Mouse (Mus musculus): ENCODE data around the gene Lca5l. TPM values are rescaled to one million over a fixed set of nuclear protein-coding genes. Genes with fewer than 3 reads are reported as not detected.

Gene Lca5l
- polyA plus RNA-seq, 1 experiment from 2014 or later, result 1.8 TPM

Other genes starting within 250 kb of the Lca5l start
- 58.0 and 58.5 TPM in 2 replicates for gene Psmg1, start 201.3 kb downstream of the Lca5l start, polyA plus RNA-seq (2015; fragmentation: Nextera tagmentation; extraction: Ambion mirVana)
- gene Brwd1, start 109.7 kb downstream of the Lca5l start, polyA plus RNA-seq (2015; fragmentation: Nextera tagmentation; extraction: Ambion mirVana), result 287 and 303 TPM in 2 replicates
- gene Hmgn1, start 64.5 kb downstream of the Lca5l start, polyA plus RNA-seq (2015; fragmentation: Nextera tagmentation; extraction: Ambion mirVana), result 509 and 559 TPM in 2 replicates
- 167 and 171 TPM in 2 replicates for gene Wrb, start 46.9 kb downstream of the Lca5l start, polyA plus RNA-seq (2015; fragmentation: Nextera tagmentation; extraction: Ambion mirVana)
- 1.3 and 1.7 TPM in 2 replicates for gene Sh3bgr, start 8.2 kb upstream of the Lca5l start, polyA plus RNA-seq (2015; fragmentation: Nextera tagmentation; extraction: Ambion mirVana)
- gene B3galt5, start 43.5 kb upstream of the Lca5l start, polyA plus RNA-seq (2015; fragmentation: Nextera tagmentation; extraction: Ambion mirVana), result 1.5 and 1.6 TPM in 2 replicates

Measured in midbrain, embryonic 13.5 days (tissue).